Mouse (Mus musculus): ENCODE results near the gene Gcn1l1. TPM values are rescaled to one million over a fixed set of nuclear protein-coding genes. Genes with fewer than 3 reads are reported as not detected.

Gene Gcn1l1
- polyA plus RNA-seq, 2 experiments, result 11.4 to 14.8 TPM

GRCm38 (mm10) chr5:115524471-115524870, 40.6 kb upstream of the Gcn1l1 start:
- DNase-seq (ENCODE audit: low read depth in 3 of 3, low spot score in 3 of 3) (no peak), ATAC-seq (ENCODE audit: insufficient read depth) (no peak)
- no peaks in the 10 kb centered on the region for H3K27me3 ChIP-seq (ENCODE audit: control insufficient read depth, insufficient read depth, low read length)
- 50% methylated on average over 12 of the region's 12 CpGs for whole genome bisulfite sequencing (ENCODE audit: insufficient replicate concordance)
- H3K9ac ChIP-seq (replicated peaks), result no peak overlapping the region
- no peaks in the 10 kb centered on the region for H3K9me3 ChIP-seq (ENCODE audit: control insufficient read depth, low read length)
- no peak overlapping the region for H3K4me3 ChIP-seq (ENCODE audit: insufficient read depth in 1 of 2, low read depth in 2 of 2, low read length in 2 of 2)
- H3K36me3 ChIP-seq (replicated peaks; ENCODE audit: control insufficient read depth, insufficient read depth, low read depth), result no peaks in the 10 kb centered on the region
- H3K4me2 ChIP-seq (ENCODE audit: low read depth), result no peak overlapping the region
- no peak overlapping the region for H3K27ac ChIP-seq
- H3K4me1 ChIP-seq (replicated peaks; ENCODE audit: control insufficient read depth in 2 of 2, insufficient read depth in 2 of 2, low read length in 1 of 2), result peaks cover 8 to 42% of the 10 kb centered on the region in 2 experiments; a peak in 3 of 4 replicates
- no peak for TF ChIP-seq CTCF (IDR thresholded peaks at IDR 0.05; ENCODE audit: low read depth)
- no peak for TF ChIP-seq EP300 (IDR thresholded peaks at IDR 0.05; ENCODE audit: low read depth)

- no peaks in the 10 kb centered on the region for H3K36me3 ChIP-seq (replicated peaks; ENCODE audit: control insufficient read depth, insufficient read depth, low read depth)
- no peak overlapping the region for H3K27ac ChIP-seq
- DNase-seq (ENCODE audit: low read depth in 3 of 3, low spot score in 3 of 3), result no peak
- 74% methylated on average over 4 of the region's 4 CpGs for WGBS (ENCODE audit: insufficient replicate concordance)
- peaks cover 11 to 46% of the 10 kb centered on the region in 2 experiments for H3K4me1 ChIP-seq (replicated peaks; ENCODE audit: control insufficient read depth in 2 of 2, insufficient read depth in 2 of 2, low read length in 1 of 2)
- H3K9ac ChIP-seq (replicated peaks), result no peak overlapping the region
- no peak overlapping the region for H3K4me3 ChIP-seq (ENCODE audit: insufficient read depth in 1 of 2, low read depth in 2 of 2, low read length in 2 of 2)
- H3K9me3 ChIP-seq (ENCODE audit: control insufficient read depth, low read length), result no peaks in the 10 kb centered on the region
- TF ChIP-seq EP300 (IDR thresholded peaks at IDR 0.05; ENCODE audit: low read depth) (no peak), CTCF (IDR thresholded peaks at IDR 0.05; ENCODE audit: low read depth) (no peak)
- no peak overlapping the region for H3K4me2 ChIP-seq (ENCODE audit: low read depth)
- no peak for ATAC-seq (ENCODE audit: insufficient read depth)
- no peaks in the 10 kb centered on the region for H3K27me3 ChIP-seq (ENCODE audit: control insufficient read depth, insufficient read depth, low read length)
These were observed 39.6 kb upstream of the Gcn1l1 start for GRCm38 (mm10) chr5:115525416-115525815.

- no peak overlapping the region for H3K9ac ChIP-seq (replicated peaks)
- H3K36me3 ChIP-seq (replicated peaks; ENCODE audit: control insufficient read depth, insufficient read depth, low read depth), result no peaks in the 10 kb centered on the region
- peaks cover 16 to 46% of the 10 kb centered on the region in 2 experiments for H3K4me1 ChIP-seq (replicated peaks; ENCODE audit: control insufficient read depth in 2 of 2, insufficient read depth in 2 of 2, low read length in 1 of 2)
- H3K9me3 ChIP-seq (ENCODE audit: control insufficient read depth, low read length), result no peaks in the 10 kb centered on the region
- no peaks in the 10 kb centered on the region for H3K27me3 ChIP-seq (ENCODE audit: control insufficient read depth, insufficient read depth, low read length)
- WGBS (ENCODE audit: insufficient replicate concordance), result 67% methylated on average over 9 of the region's 9 CpGs
- no peak overlapping the region for H3K4me3 ChIP-seq (ENCODE audit: insufficient read depth in 1 of 2, low read depth in 2 of 2, low read length in 2 of 2)
- H3K4me2 ChIP-seq (ENCODE audit: low read depth), result no peak overlapping the region
- no peak for ATAC-seq (ENCODE audit: insufficient read depth)
- TF ChIP-seq EP300 (IDR thresholded peaks at IDR 0.05; ENCODE audit: low read depth) (no peak), CTCF (IDR thresholded peaks at IDR 0.05; ENCODE audit: low read depth) (no peak)
- no peak overlapping the region for H3K27ac ChIP-seq
- DNase-seq (ENCODE audit: low read depth in 3 of 3, low spot score in 3 of 3), result no peak
These were observed 39.1 kb upstream of the Gcn1l1 start for GRCm38 (mm10) chr5:115525943-115526342.

GRCm38 (mm10) chr5:115526456-115527202, 38.4 kb upstream of the Gcn1l1 start:
- ATAC-seq (ENCODE audit: insufficient read depth) (no peak), DNase-seq (ENCODE audit: low read depth in 3 of 3, low spot score in 3 of 3) (no peak)
- TF ChIP-seq CTCF (IDR thresholded peaks at IDR 0.05; ENCODE audit: low read depth), result no peak
- no peak for TF ChIP-seq EP300 (IDR thresholded peaks at IDR 0.05; ENCODE audit: low read depth)
- Histone ChIP-seq H3K27me3 (ENCODE audit: control insufficient read depth, insufficient read depth, low read length) (no peaks in the 10 kb centered on the region), H3K27ac (no peak overlapping the region), H3K4me2 (ENCODE audit: low read depth) (no peak overlapping the region), H3K9ac (replicated peaks) (no peak overlapping the region), H3K4me3 (ENCODE audit: insufficient read depth in 1 of 2, low read depth in 2 of 2, low read length in 2 of 2) (no peak overlapping the region), H3K4me1 (replicated peaks; ENCODE audit: control insufficient read depth in 2 of 2, insufficient read depth in 2 of 2, low read length in 1 of 2) (peaks cover 19 to 49% of the 10 kb centered on the region in 2 experiments), H3K36me3 (replicated peaks; ENCODE audit: control insufficient read depth, insufficient read depth, low read depth) (no peaks in the 10 kb centered on the region), H3K9me3 (ENCODE audit: control insufficient read depth, low read length) (no peaks in the 10 kb centered on the region)
- WGBS (ENCODE audit: insufficient replicate concordance), result 75% methylated on average over 17 of the region's 17 CpGs

GRCm38 (mm10) chr5:115528128-115528527, 36.9 kb upstream of the Gcn1l1 start:
- Histone ChIP-seq H3K36me3 (replicated peaks; ENCODE audit: control insufficient read depth, insufficient read depth, low read depth) (no peaks in the 10 kb centered on the region), H3K27me3 (ENCODE audit: control insufficient read depth, insufficient read depth, low read length) (no peaks in the 10 kb centered on the region), H3K27ac (no peak overlapping the region), H3K4me3 (ENCODE audit: insufficient read depth in 1 of 2, low read depth in 2 of 2, low read length in 2 of 2) (no peak overlapping the region), H3K9ac (replicated peaks) (no peak overlapping the region), H3K9me3 (ENCODE audit: control insufficient read depth, low read length) (no peaks in the 10 kb centered on the region), H3K4me1 (replicated peaks; ENCODE audit: control insufficient read depth in 2 of 2, insufficient read depth in 2 of 2, low read length in 1 of 2) (peaks cover 26 to 50% of the 10 kb centered on the region in 2 experiments), H3K4me2 (ENCODE audit: low read depth) (no peak overlapping the region)
- 61% methylated on average over 5 of the region's 5 CpGs for WGBS (ENCODE audit: insufficient replicate concordance)
- DNase-seq (ENCODE audit: low read depth in 3 of 3, low spot score in 3 of 3) (no peak), ATAC-seq (ENCODE audit: insufficient read depth) (no peak)
- no peak for TF ChIP-seq CTCF (IDR thresholded peaks at IDR 0.05; ENCODE audit: low read depth)
- no peak for TF ChIP-seq EP300 (IDR thresholded peaks at IDR 0.05; ENCODE audit: low read depth)
